Mouse (Mus musculus): Measurements from ENCODE around the gene Ube2h.

GRCm38 (mm10) chr6:30276882-30277281 is 27.5 kb downstream of the Ube2h start:
- no peak for TF ChIP-seq E2F4 (IDR thresholded peaks at IDR 0.05; ENCODE audit: insufficient read depth)
- no peak for TF ChIP-seq USF1 (IDR thresholded peaks at IDR 0.05; ENCODE audit: low read depth)
